Mouse (Mus musculus): Measurements from ENCODE around the gene Bace2. TPM values are rescaled to one million over a fixed set of nuclear protein-coding genes. Genes with fewer than 3 reads are reported as not detected.

Gene Bace2
- polyA plus RNA-seq, 1 experiment from 2014 or later, result 1.0 TPM

GRCm38 (mm10) chr16:97362231-97362888, 5.8 kb downstream of the Bace2 start:
- H3K27me3 ChIP-seq, result peaks cover 6% of the 10 kb centered on the region; the same call in 1 of the 2 replicates
- H3K4me2 ChIP-seq (replicated peaks), result no peak overlapping the region
- H3K4me3 ChIP-seq, result no peak overlapping the region
- H3K9ac ChIP-seq (replicated peaks), result no peak overlapping the region
- no peaks in the 10 kb centered on the region for H3K9me3 ChIP-seq
- 85% methylated on average over 8 of the region's 8 CpGs for WGBS
- no peak overlapping the region for H3K27ac ChIP-seq (replicated peaks)
- no peaks in the 10 kb centered on the region for H3K36me3 ChIP-seq
- peaks cover 8% of the 10 kb centered on the region for H3K4me1 ChIP-seq
- no peak for ATAC-seq (replicated peaks)

- H3K27ac ChIP-seq (replicated peaks), result no peak overlapping the region
- H3K36me3 ChIP-seq, result no peaks in the 10 kb centered on the region
- no peaks in the 10 kb centered on the region for H3K9me3 ChIP-seq
- no peak overlapping the region for H3K4me3 ChIP-seq
- no peaks in the 10 kb centered on the region for H3K27me3 ChIP-seq
- WGBS, result 60% methylated on average over 2 of the region's 2 CpGs
- H3K9ac ChIP-seq (replicated peaks), result no peak overlapping the region
- H3K4me2 ChIP-seq (replicated peaks), result no peak overlapping the region
- no peaks in the 10 kb centered on the region for H3K4me1 ChIP-seq
- ATAC-seq (replicated peaks), result no peak
Observed at GRCm38 (mm10) chr16:97366141-97366540, 9.6 kb downstream of the Bace2 start.

GRCm38 (mm10) chr16:97370258-97370657, 13.7 kb downstream of the Bace2 start:
- Histone ChIP-seq H3K27ac (replicated peaks) (no peak overlapping the region), H3K9ac (replicated peaks) (no peak overlapping the region), H3K4me3 (no peak overlapping the region), H3K4me1 (no peaks in the 10 kb centered on the region), H3K9me3 (no peaks in the 10 kb centered on the region), H3K36me3 (no peaks in the 10 kb centered on the region), H3K27me3 (no peaks in the 10 kb centered on the region), H3K4me2 (replicated peaks) (no peak overlapping the region)
- no peak for ATAC-seq (replicated peaks)
- 71% methylated on average over 4 of the region's 4 CpGs for WGBS

- 47% methylated on average over 2 of the region's 2 CpGs for WGBS
- Histone ChIP-seq H3K9ac (replicated peaks) (no peak overlapping the region), H3K27me3 (no peaks in the 10 kb centered on the region), H3K4me3 (no peak overlapping the region), H3K9me3 (no peaks in the 10 kb centered on the region), H3K36me3 (no peaks in the 10 kb centered on the region), H3K27ac (replicated peaks) (no peak overlapping the region), H3K4me1 (no peaks in the 10 kb centered on the region), H3K4me2 (replicated peaks) (no peak overlapping the region)
- no peak for ATAC-seq (replicated peaks)
Observed at GRCm38 (mm10) chr16:97387955-97388354, 31.4 kb downstream of the Bace2 start.

GRCm38 (mm10) chr16:97391289-97391688, 34.7 kb downstream of the Bace2 start:
- no peak for ATAC-seq (replicated peaks)
- Histone ChIP-seq H3K27me3 (no peaks in the 10 kb centered on the region), H3K27ac (replicated peaks) (no peak overlapping the region), H3K9me3 (no peaks in the 10 kb centered on the region), H3K9ac (replicated peaks) (no peak overlapping the region), H3K4me1 (no peaks in the 10 kb centered on the region), H3K36me3 (no peaks in the 10 kb centered on the region), H3K4me2 (replicated peaks) (no peak overlapping the region), H3K4me3 (no peak overlapping the region)
- 79% methylated on average over 2 of the region's 2 CpGs for WGBS

- Histone ChIP-seq H3K4me3 (no peak overlapping the region), H3K9me3 (no peaks in the 10 kb centered on the region), H3K9ac (replicated peaks) (no peak overlapping the region), H3K27ac (replicated peaks) (no peak overlapping the region), H3K4me1 (no peaks in the 10 kb centered on the region), H3K4me2 (replicated peaks) (no peak overlapping the region), H3K27me3 (no peaks in the 10 kb centered on the region), H3K36me3 (no peaks in the 10 kb centered on the region)
- ATAC-seq (replicated peaks), result no peak
- WGBS, result 51% methylated on average over 3 of the region's 3 CpGs
Observed at GRCm38 (mm10) chr16:97391701-97392384, 35.3 kb downstream of the Bace2 start.

GRCm38 (mm10) chr16:97396436-97396835, 39.9 kb downstream of the Bace2 start:
- Histone ChIP-seq H3K9me3 (no peaks in the 10 kb centered on the region), H3K4me2 (replicated peaks) (no peak overlapping the region), H3K4me1 (no peaks in the 10 kb centered on the region), H3K4me3 (no peak overlapping the region), H3K27ac (replicated peaks) (no peak overlapping the region), H3K36me3 (no peaks in the 10 kb centered on the region), H3K27me3 (no peaks in the 10 kb centered on the region), H3K9ac (replicated peaks) (no peak overlapping the region)
- ATAC-seq (replicated peaks), result no peak
- 92% methylated on average over 4 of the region's 4 CpGs for WGBS

- no peaks in the 10 kb centered on the region for H3K4me1 ChIP-seq
- no peak overlapping the region for H3K9ac ChIP-seq (replicated peaks)
- no peak for ATAC-seq (replicated peaks)
- no peak overlapping the region for H3K4me3 ChIP-seq
- no peaks in the 10 kb centered on the region for H3K9me3 ChIP-seq
- H3K27ac ChIP-seq (replicated peaks), result no peak overlapping the region
- H3K27me3 ChIP-seq, result no peaks in the 10 kb centered on the region
- H3K36me3 ChIP-seq, result no peaks in the 10 kb centered on the region
- H3K4me2 ChIP-seq (replicated peaks), result no peak overlapping the region
- WGBS, result 93% methylated on average over 2 of the region's 2 CpGs
Observed at GRCm38 (mm10) chr16:97397945-97398531, 41.5 kb downstream of the Bace2 start.

- no peaks in the 10 kb centered on the region for H3K27me3 ChIP-seq
- no peak overlapping the region for H3K9ac ChIP-seq (replicated peaks)
- no peaks in the 10 kb centered on the region for H3K9me3 ChIP-seq
- no peak for ATAC-seq (replicated peaks)
- H3K4me1 ChIP-seq, result no peaks in the 10 kb centered on the region
- no peaks in the 10 kb centered on the region for H3K36me3 ChIP-seq
- H3K27ac ChIP-seq (replicated peaks), result no peak overlapping the region
- no peak overlapping the region for H3K4me2 ChIP-seq (replicated peaks)
- no peak overlapping the region for H3K4me3 ChIP-seq
- WGBS, result 93% methylated on average over 4 of the region's 4 CpGs
Observed at GRCm38 (mm10) chr16:97399991-97400390, 43.4 kb downstream of the Bace2 start.

GRCm38 (mm10) chr16:97401741-97402140, 45.2 kb downstream of the Bace2 start:
- H3K4me1 ChIP-seq, result no peaks in the 10 kb centered on the region
- H3K4me3 ChIP-seq, result no peak overlapping the region
- H3K9me3 ChIP-seq, result no peaks in the 10 kb centered on the region
- ATAC-seq (replicated peaks), result no peak
- H3K27me3 ChIP-seq, result no peaks in the 10 kb centered on the region
- H3K9ac ChIP-seq (replicated peaks), result no peak overlapping the region
- no peaks in the 10 kb centered on the region for H3K36me3 ChIP-seq
- H3K27ac ChIP-seq (replicated peaks), result no peak overlapping the region
- no peak overlapping the region for H3K4me2 ChIP-seq (replicated peaks)

- no peak for ATAC-seq (replicated peaks)
- Histone ChIP-seq H3K36me3 (no peaks in the 10 kb centered on the region), H3K27me3 (no peaks in the 10 kb centered on the region), H3K9me3 (no peaks in the 10 kb centered on the region), H3K4me1 (no peaks in the 10 kb centered on the region), H3K4me3 (no peak overlapping the region), H3K4me2 (replicated peaks) (no peak overlapping the region), H3K27ac (replicated peaks) (no peak overlapping the region), H3K9ac (replicated peaks) (no peak overlapping the region)
- WGBS, result 21% methylated on average over 4 of the region's 4 CpGs
Observed at GRCm38 (mm10) chr16:97402213-97402785, 45.8 kb downstream of the Bace2 start.

GRCm38 (mm10) chr16:97405476-97406012, 49.0 kb downstream of the Bace2 start:
- Histone ChIP-seq H3K36me3 (no peaks in the 10 kb centered on the region), H3K4me1 (no peaks in the 10 kb centered on the region), H3K27me3 (no peaks in the 10 kb centered on the region), H3K9ac (replicated peaks) (no peak overlapping the region), H3K4me3 (no peak overlapping the region), H3K9me3 (no peaks in the 10 kb centered on the region), H3K27ac (replicated peaks) (no peak overlapping the region), H3K4me2 (replicated peaks) (no peak overlapping the region)
- 94% methylated on average over 5 of the region's 5 CpGs for WGBS
- ATAC-seq (replicated peaks), result no peak
